Mouse (Mus musculus) heart, postnatal 36 days (tissue): ENCODE data around the gene Zfp526. TPM values are rescaled to one million over a fixed set of nuclear protein-coding genes. Genes with fewer than 3 reads are reported as not detected.

Experiments used
- microRNA-seq, 2 experiments: library from miRNA; unstranded; fragments of <30 nt; microRNA quantifications; one replicate each; pipeline ENCODE4 v1.2.0; 2021; ENCODE audit warnings: borderline number of aligned reads in 2 of 2
- total RNA-seq, 2 experiments: library from RNA; stranded (reverse); gene quantifications; 2 replicates each; pipeline ENCODE4 v1.2.3; 2021

Zfp526 gene
- total RNA-seq, 2 experiments from 2014 or later, result 8.9 to 10.0 TPM

Small RNAs within 50 kb of the gene (microRNA-seq; reads per million reads assigned to microRNA genes)
- 0 reads per million in 2 experiments for gene Mir7048

Other genes starting within 250 kb of the Zfp526 start
- gene Rabac1, start 248.7 kb upstream of the Zfp526 start, total RNA-seq, result 100 to 1,000 TPM; 305 to 326 TPM
- gene Atp1a3, start 215.5 kb upstream of the Zfp526 start, total RNA-seq, result under 1 TPM; 0.35 to 0.67 TPM
- gene Grik5, start 149.1 kb upstream of the Zfp526 start, total RNA-seq, result 1 to 10 TPM; 4.4 to 5.7 TPM
- 10 to 100 TPM in 1 of 2 experiments, 1 to 10 TPM in 1; 9.8 to 10.7 TPM for gene Zfp574, start 148.9 kb upstream of the Zfp526 start, total RNA-seq
- gene Pou2f2, start 41.7 kb upstream of the Zfp526 start, total RNA-seq, result under 1 TPM; 0.53 to 0.68 TPM
- gene Dedd2, start 810 bp upstream of the Zfp526 start, total RNA-seq, result 10 to 100 TPM; 17.3 to 22.2 TPM
- 10 to 100 TPM; 67.5 to 69.2 TPM for gene Gsk3a, start 16.4 kb downstream of the Zfp526 start, total RNA-seq
- 10 to 100 TPM; 22.3 to 26.2 TPM for gene Erf, start 29.3 kb downstream of the Zfp526 start, total RNA-seq
- gene Cic, start 46.3 kb downstream of the Zfp526 start, total RNA-seq, result 10 to 100 TPM; 63.7 to 68.7 TPM
- gene Pafah1b3, start 76.6 kb downstream of the Zfp526 start, total RNA-seq, result 1 to 10 TPM; 3.7 to 5.1 TPM
- not detected for gene Prr19, start 80.0 kb downstream of the Zfp526 start, total RNA-seq
- not detected for gene Tmem145, start 84.7 kb downstream of the Zfp526 start, total RNA-seq
- gene Megf8, start 95.7 kb downstream of the Zfp526 start, total RNA-seq, result 10 to 100 TPM; 30.4 to 31.1 TPM
- not detected for gene Cnfn, start 148.3 kb downstream of the Zfp526 start, total RNA-seq
- 10 to 100 TPM; 53.3 to 57.8 TPM for gene Lipe, start 177.3 kb downstream of the Zfp526 start, total RNA-seq
- gene Cxcl17, start 191.5 kb downstream of the Zfp526 start, total RNA-seq, result not detected